Mouse (Mus musculus): Measurements from ENCODE around the gene Rasgrf1.

DNA sequence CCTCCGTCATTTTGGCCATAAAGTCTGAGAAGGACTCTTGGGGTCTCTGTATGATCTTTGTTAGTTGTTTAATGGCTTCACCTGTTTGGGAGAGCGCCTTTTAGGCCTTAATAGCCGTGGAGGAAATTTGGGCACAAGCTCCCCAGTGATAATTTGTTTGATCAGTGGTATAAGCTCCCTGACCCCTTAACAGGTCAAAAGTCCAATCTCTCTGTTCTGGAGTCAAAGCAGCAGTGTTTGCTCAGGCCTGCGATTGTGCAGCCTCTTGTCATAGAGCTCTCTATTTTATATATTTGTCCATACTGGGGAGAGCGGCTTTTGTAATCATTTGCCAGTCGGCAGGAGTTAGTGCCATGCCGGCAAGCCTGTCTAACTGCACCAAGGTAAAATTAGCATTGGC is 135.5 kb downstream of the Rasgrf1 start:
- TF ChIP-seq CTCF (IDR thresholded peaks at IDR 0.05; ENCODE audit: extremely low read depth, insufficient read depth, insufficient read length, insufficient replicate concordance) = no peak
- TF ChIP-seq POLR2A (IDR thresholded peaks at IDR 0.05; ENCODE audit: low read depth, low read length) = no peak
